Mouse (Mus musculus): ENCODE measurements at regions not wholly inside any gene's neighbourhood (a gene's known extent, or its start where the extent isn't known, plus 50 kb on each side); places are given as distances from the start of the nearest gene placed in this dataset.
"Not testable (repeated sequence)": the region's sequence is repeated elsewhere in the genome, so short reads cannot be mapped to it uniquely, and the experiment has no call there.

- not testable (repeated sequence) for TF ChIP-seq CTCF (IDR thresholded peaks at IDR 0.05; ENCODE audit: insufficient read depth, low read length); POLR2A (IDR thresholded peaks at IDR 0.05; ENCODE audit: borderline replicate concordance, extremely low read depth, low read depth, low read length)
Measured at GRCm38 (mm10) chr14:53166327-53166726, 670.8 kb upstream of the Olfr1507 start.
